Mouse (Mus musculus) hindbrain, embryonic 13.5 days (tissue): ENCODE results near the gene Nat10. TPM values are rescaled to one million over a fixed set of nuclear protein-coding genes. Genes with fewer than 3 reads are reported as not detected.

Source experiments
- ATAC-seq: fragments of 200-750 bp; cut with Nextera tagmentation; 2 replicates; pipeline ENCODE4 v1.8.0; 2017; ENCODE audit warnings: moderate TSS enrichment; ENCODE audit not compliant: low FRiP score
- H3K27ac ChIP-seq: fragments of 300-500 bp; sonication (generic); 2 replicates; pipeline ENCODE4 v1.5.1; 2015; ENCODE audit warnings: inconsistent platforms, mild to moderate bottlenecking, moderate library complexity
- H3K27me3 ChIP-seq: fragments of 300-500 bp; sonication (generic); 2 replicates; pipeline ENCODE4 v1.6.1; 2015; ENCODE audit warnings: mild to moderate bottlenecking, inconsistent platforms
- H3K36me3 ChIP-seq: fragments of 300-500 bp; sonication (generic); 2 replicates; pipeline ENCODE4 v1.6.1; 2015; ENCODE audit warnings: mild to moderate bottlenecking, inconsistent platforms
- H3K4me1 ChIP-seq: fragments of 300-500 bp; sonication (generic); replicated peaks from 2 replicates; pipeline ENCODE4 v1.6.1; 2015; ENCODE audit warnings: inconsistent platforms
- H3K4me2 ChIP-seq: fragments of 300-500 bp; sonication (generic); 2 replicates; pipeline ENCODE4 v1.6.1; 2015; ENCODE audit warnings: inconsistent platforms, mild to moderate bottlenecking, moderate library complexity
- H3K4me3 ChIP-seq: fragments of 300-500 bp; sonication (generic); 2 replicates; pipeline ENCODE4 v1.5.1; 2015; ENCODE audit warnings: mild to moderate bottlenecking, inconsistent platforms
- H3K9ac ChIP-seq: fragments of 300-500 bp; sonication (generic); 2 replicates; pipeline ENCODE4 v1.6.1; 2015; ENCODE audit warnings: mild to moderate bottlenecking, inconsistent platforms
- H3K9me3 ChIP-seq: fragments of 300-500 bp; sonication (generic); 2 replicates; pipeline ENCODE4 v1.6.1; 2016; ENCODE audit warnings: inconsistent platforms
- WGBS: fragments of 180-500 bp; shearing (Covaris S2); methylation state at CpG from one replicate; pipeline ENCODE4 v1.1.7; 2015; 5-methylcytosine and 5-hydroxymethylcytosine counted together
- polyA plus RNA-seq: library from polyadenylated mRNA; unstranded; fragments of >200 nt; fragmentation: Nextera tagmentation; extraction: Ambion mirVana; gene quantifications from 2 replicates; pipeline ENCODE4 v1.2.1, GENCODE M21; 2015

Gene Nat10
- polyA plus RNA-seq, 1 experiment from 2014 or later, result 18.5 TPM

GRCm38 (mm10) chr2:103706226-103706625 lies 54.8 kb downstream of the Nat10 start:
- peak; percentile 59 for ATAC-seq
- H3K27me3 ChIP-seq, result no peaks in the 10 kb centered on the region
- H3K36me3 ChIP-seq, result peaks cover 51% of the 10 kb centered on the region
- no peaks in the 10 kb centered on the region for H3K9me3 ChIP-seq
- H3K9ac ChIP-seq, result no peak overlapping the region; the same call in 1 of the 2 replicates
- H3K4me2 ChIP-seq, result no peak overlapping the region
- peaks cover 34% of the 10 kb centered on the region for H3K4me1 ChIP-seq
- 35% methylated on average over 11 of the region's 11 CpGs for WGBS
- no peak overlapping the region for H3K4me3 ChIP-seq
- H3K27ac ChIP-seq, result 0 out of 2 replicates have a peak overlapping the region, but pooled peaks have one; percentile 12

GRCm38 (mm10) chr2:103705826-103706225 lies 55.2 kb downstream of the Nat10 start:
- H3K27me3 ChIP-seq, result no peaks in the 10 kb centered on the region
- H3K9ac ChIP-seq, result no peak overlapping the region; the same call in 1 of the 2 replicates
- 0 out of 2 replicates have a peak overlapping the region, but pooled peaks have one; percentile 12 for H3K27ac ChIP-seq
- no peaks in the 10 kb centered on the region for H3K9me3 ChIP-seq
- no peak for ATAC-seq
- H3K36me3 ChIP-seq, result peaks cover 48% of the 10 kb centered on the region
- H3K4me2 ChIP-seq, result no peak overlapping the region
- H3K4me3 ChIP-seq, result no peak overlapping the region
- 81% methylated on average over 4 of the region's 4 CpGs for WGBS
- H3K4me1 ChIP-seq, result peaks cover 34% of the 10 kb centered on the region

- H3K4me2 ChIP-seq, result no peak overlapping the region
- peaks cover 37% of the 10 kb centered on the region for H3K36me3 ChIP-seq
- no peak overlapping the region for H3K4me3 ChIP-seq
- ATAC-seq, result peak; percentile 23; the same call in 1 of the 2 replicates
- H3K27ac ChIP-seq, result peak overlapping the region; percentile 66
- no peaks in the 10 kb centered on the region for H3K27me3 ChIP-seq
- 58% methylated on average over 4 of the region's 4 CpGs for WGBS
- peaks cover 39% of the 10 kb centered on the region for H3K4me1 ChIP-seq
- no peaks in the 10 kb centered on the region for H3K9me3 ChIP-seq
- no peak overlapping the region for H3K9ac ChIP-seq
Observed at GRCm38 (mm10) chr2:103703865-103704264, 57.2 kb downstream of the Nat10 start.

GRCm38 (mm10) chr2:103703336-103703735 lies 57.7 kb downstream of the Nat10 start:
- H3K4me3 ChIP-seq, result no peak overlapping the region
- H3K4me2 ChIP-seq, result no peak overlapping the region
- ATAC-seq, result no peak
- H3K9ac ChIP-seq, result no peak overlapping the region
- H3K27me3 ChIP-seq, result no peaks in the 10 kb centered on the region
- peaks cover 39% of the 10 kb centered on the region for H3K4me1 ChIP-seq
- peaks cover 33% of the 10 kb centered on the region for H3K36me3 ChIP-seq
- 79% methylated on average over 10 of the region's 10 CpGs for WGBS
- peak overlapping the region; percentile 66 for H3K27ac ChIP-seq
- no peaks in the 10 kb centered on the region for H3K9me3 ChIP-seq

GRCm38 (mm10) chr2:103700514-103700913 lies 60.6 kb downstream of the Nat10 start:
- no peaks in the 10 kb centered on the region for H3K9me3 ChIP-seq
- peaks cover 23% of the 10 kb centered on the region for H3K4me1 ChIP-seq
- ATAC-seq, result peak; percentile 15; the same call in 1 of the 2 replicates
- no peak overlapping the region for H3K9ac ChIP-seq
- WGBS, result 75% methylated on average over 12 of the region's 12 CpGs
- H3K4me3 ChIP-seq, result no peak overlapping the region
- H3K27me3 ChIP-seq, result no peaks in the 10 kb centered on the region
- H3K4me2 ChIP-seq, result no peak overlapping the region
- H3K27ac ChIP-seq, result no peak overlapping the region
- peaks cover 18% of the 10 kb centered on the region for H3K36me3 ChIP-seq

GRCm38 (mm10) chr2:103696177-103696576 lies 64.9 kb downstream of the Nat10 start:
- H3K9ac ChIP-seq, result no peak overlapping the region
- no peaks in the 10 kb centered on the region for H3K9me3 ChIP-seq
- no peak overlapping the region for H3K4me3 ChIP-seq
- WGBS, result 78% methylated on average over 3 of the region's 3 CpGs
- 0 out of 2 replicates have a peak, but pooled peaks cover 3% of the 10 kb centered on the region for H3K36me3 ChIP-seq
- no peak overlapping the region for H3K4me2 ChIP-seq
- H3K4me1 ChIP-seq, result peaks cover 10% of the 10 kb centered on the region
- no peaks in the 10 kb centered on the region for H3K27me3 ChIP-seq
- no peak for ATAC-seq
- no peak overlapping the region for H3K27ac ChIP-seq

GRCm38 (mm10) chr2:103694777-103695563 lies 66.1 kb downstream of the Nat10 start:
- H3K9me3 ChIP-seq, result no peaks in the 10 kb centered on the region
- H3K36me3 ChIP-seq, result no peaks in the 10 kb centered on the region
- H3K4me1 ChIP-seq, result peaks cover 18% of the 10 kb centered on the region
- no peaks in the 10 kb centered on the region for H3K27me3 ChIP-seq
- H3K9ac ChIP-seq, result no peak overlapping the region
- WGBS, result 80% methylated on average over 4 of the region's 4 CpGs
- H3K4me2 ChIP-seq, result no peak overlapping the region
- H3K4me3 ChIP-seq, result no peak overlapping the region
- H3K27ac ChIP-seq, result no peak overlapping the region
- no peak for ATAC-seq

- no peak for ATAC-seq
- Histone ChIP-seq H3K9ac (no peak overlapping the region), H3K4me2 (no peak overlapping the region), H3K4me1 (peaks cover 20% of the 10 kb centered on the region), H3K9me3 (no peaks in the 10 kb centered on the region), H3K27ac (no peak overlapping the region), H3K27me3 (no peaks in the 10 kb centered on the region), H3K4me3 (no peak overlapping the region), H3K36me3 (no peaks in the 10 kb centered on the region)
- 79% methylated on average over 1 of the region's 1 CpGs for WGBS
Observed at GRCm38 (mm10) chr2:103692810-103693209, 68.3 kb downstream of the Nat10 start.

GRCm38 (mm10) chr2:103691278-103691677 lies 69.8 kb downstream of the Nat10 start:
- H3K27ac ChIP-seq, result peak overlapping the region; percentile 53; the same call in 1 of the 2 replicates
- no peak for ATAC-seq
- H3K9ac ChIP-seq, result no peak overlapping the region
- no peak overlapping the region for H3K4me2 ChIP-seq
- no peaks in the 10 kb centered on the region for H3K36me3 ChIP-seq
- no peak overlapping the region for H3K4me3 ChIP-seq
- no peaks in the 10 kb centered on the region for H3K27me3 ChIP-seq
- 85% methylated on average over 1 of the region's 1 CpGs for WGBS
- H3K9me3 ChIP-seq, result no peaks in the 10 kb centered on the region
- peaks cover 23% of the 10 kb centered on the region for H3K4me1 ChIP-seq

GRCm38 (mm10) chr2:103690828-103691227 lies 70.2 kb downstream of the Nat10 start:
- Histone ChIP-seq H3K4me3 (no peak overlapping the region), H3K4me2 (no peak overlapping the region), H3K36me3 (no peaks in the 10 kb centered on the region), H3K27ac (peak overlapping the region; percentile 53), H3K27me3 (no peaks in the 10 kb centered on the region), H3K4me1 (peaks cover 23% of the 10 kb centered on the region), H3K9ac (0 out of 2 replicates have a peak overlapping the region, but pooled peaks have one; percentile 26), H3K9me3 (no peaks in the 10 kb centered on the region)
- 40% methylated on average over 5 of the region's 5 CpGs for whole genome bisulfite sequencing
- ATAC-seq, result peak; percentile 46

GRCm38 (mm10) chr2:103690425-103690824 lies 70.6 kb downstream of the Nat10 start:
- H3K9ac ChIP-seq, result 0 out of 2 replicates have a peak overlapping the region, but pooled peaks have one; percentile 26
- no peaks in the 10 kb centered on the region for H3K36me3 ChIP-seq
- H3K27ac ChIP-seq, result peak overlapping the region; percentile 53
- H3K4me3 ChIP-seq, result no peak overlapping the region
- ATAC-seq, result peak; percentile 89
- H3K4me2 ChIP-seq, result no peak overlapping the region
- peaks cover 23% of the 10 kb centered on the region for H3K4me1 ChIP-seq
- H3K9me3 ChIP-seq, result no peaks in the 10 kb centered on the region
- 10% methylated on average over 6 of the region's 6 CpGs for WGBS
- no peaks in the 10 kb centered on the region for H3K27me3 ChIP-seq

- Histone ChIP-seq H3K36me3 (no peaks in the 10 kb centered on the region), H3K9me3 (no peaks in the 10 kb centered on the region), H3K27me3 (no peaks in the 10 kb centered on the region), H3K27ac (no peak overlapping the region), H3K4me3 (no peak overlapping the region), H3K4me2 (no peak overlapping the region), H3K9ac (no peak overlapping the region), H3K4me1 (peaks cover 28% of the 10 kb centered on the region)
- no peak for ATAC-seq
Observed at GRCm38 (mm10) chr2:103687888-103688287, 73.2 kb downstream of the Nat10 start.

- ATAC-seq, result no peak
- Histone ChIP-seq H3K27ac (no peak overlapping the region), H3K4me1 (peaks cover 35% of the 10 kb centered on the region), H3K36me3 (no peaks in the 10 kb centered on the region), H3K4me3 (no peak overlapping the region), H3K9me3 (no peaks in the 10 kb centered on the region), H3K27me3 (no peaks in the 10 kb centered on the region), H3K4me2 (no peak overlapping the region), H3K9ac (no peak overlapping the region)
Observed at GRCm38 (mm10) chr2:103687143-103687542, 73.9 kb downstream of the Nat10 start.
